Mouse (Mus musculus): Measurements from ENCODE around the gene Tmem205.
A peak's percentile ranks its signal among the peaks of the same experiment; 100 is the strongest.

Tmem205 gene

DNA sequence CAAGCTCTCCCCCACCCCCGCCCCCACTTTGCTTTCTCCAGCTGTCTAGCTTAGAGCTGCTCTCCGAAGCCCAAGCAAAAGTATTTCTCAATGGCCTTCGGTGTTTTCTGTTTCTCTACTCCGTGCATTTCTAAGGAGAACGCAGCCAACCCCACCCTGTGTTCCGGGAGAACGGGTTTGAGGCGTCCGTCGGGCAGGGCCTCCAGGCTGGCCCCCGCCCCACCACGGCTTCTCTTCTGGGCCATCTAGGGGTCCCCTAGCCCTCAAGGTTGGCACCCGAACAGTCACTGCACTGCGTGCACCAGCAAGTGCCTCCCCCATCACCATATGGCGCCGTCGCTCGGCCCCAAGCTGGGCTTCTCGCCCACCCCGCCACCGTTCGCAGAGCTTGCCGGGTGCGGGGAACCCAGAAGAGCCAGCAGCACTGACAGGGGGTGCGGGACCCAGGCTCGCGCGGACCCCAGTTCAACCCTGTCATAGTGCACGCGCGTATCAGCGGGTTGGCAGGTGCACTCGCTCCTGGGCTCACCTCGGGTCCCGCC, 9.8 kb downstream of the Tmem205 start:
- peak; percentile 44 for DNase-seq (ENCODE audit: low spot score)

DNA sequence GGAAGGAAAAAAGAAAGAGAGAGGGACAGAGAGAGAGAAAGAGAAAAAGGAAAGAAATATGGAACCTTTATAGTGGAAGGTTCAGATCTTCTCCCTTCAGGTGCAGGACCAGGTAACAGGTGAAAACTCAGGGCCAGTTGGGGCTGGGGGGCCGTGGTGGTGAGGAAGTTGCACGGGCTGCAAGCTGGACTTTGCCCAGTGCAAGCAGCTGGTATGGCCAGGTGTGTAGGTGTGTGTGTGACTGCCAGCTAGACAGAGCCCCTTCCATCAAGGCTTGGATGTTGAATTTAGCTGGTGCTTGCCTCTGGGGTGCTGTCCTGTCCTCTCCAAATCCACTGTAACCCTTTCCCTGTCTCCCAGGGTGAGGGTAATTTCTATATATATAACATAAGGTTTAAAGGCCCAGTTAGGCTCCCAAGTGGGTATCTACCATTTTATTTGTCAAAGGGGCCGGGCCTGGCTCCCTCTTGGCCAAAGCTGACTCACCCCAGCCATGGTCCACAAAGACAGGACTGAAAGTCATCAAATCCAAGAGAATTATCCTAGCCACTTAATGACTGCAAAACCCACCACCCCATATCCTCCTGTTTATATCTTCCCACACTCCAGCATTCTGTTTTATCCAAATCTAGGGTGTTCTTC, 10.4 kb downstream of the Tmem205 start:
- no peak for DNase-seq (ENCODE audit: low spot score)

DNA sequence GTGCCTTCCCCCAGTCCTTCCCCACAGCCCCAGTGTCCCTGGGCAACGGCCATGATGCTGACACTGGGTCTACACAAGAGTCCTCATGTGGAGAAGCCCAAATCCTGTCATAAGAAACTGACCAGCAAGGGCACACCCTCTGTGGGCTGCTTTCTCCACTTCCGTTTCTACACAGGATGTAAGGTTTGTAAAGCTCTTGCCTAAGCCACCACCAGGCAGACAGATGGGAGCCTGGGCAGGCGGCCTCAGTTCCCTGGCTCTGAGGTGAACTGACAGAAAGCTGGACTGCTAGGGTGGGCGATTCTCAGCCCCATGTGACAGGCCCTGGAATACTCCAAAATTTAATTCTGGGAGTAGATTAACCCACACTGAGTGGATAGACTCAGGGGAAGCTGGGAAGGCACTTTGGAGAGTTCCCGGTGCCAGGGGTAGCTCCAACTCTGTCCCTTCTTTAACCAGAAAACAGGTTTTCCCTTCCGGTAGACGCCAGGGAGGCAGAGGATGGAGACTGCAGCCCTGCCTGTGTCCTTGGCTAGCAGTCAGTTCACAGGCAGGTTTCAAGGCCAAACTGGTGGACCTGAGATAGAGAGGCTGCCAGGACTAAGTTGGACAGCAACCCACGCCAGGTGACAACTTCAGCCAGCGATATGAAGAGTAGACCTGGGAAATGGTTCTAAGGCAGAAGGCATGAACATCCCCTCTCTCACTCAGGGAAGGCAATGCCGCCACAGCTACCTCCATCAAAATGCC, 17.7 kb downstream of the Tmem205 start:
- DNase-seq (ENCODE audit: low spot score), result no peak

DNA sequence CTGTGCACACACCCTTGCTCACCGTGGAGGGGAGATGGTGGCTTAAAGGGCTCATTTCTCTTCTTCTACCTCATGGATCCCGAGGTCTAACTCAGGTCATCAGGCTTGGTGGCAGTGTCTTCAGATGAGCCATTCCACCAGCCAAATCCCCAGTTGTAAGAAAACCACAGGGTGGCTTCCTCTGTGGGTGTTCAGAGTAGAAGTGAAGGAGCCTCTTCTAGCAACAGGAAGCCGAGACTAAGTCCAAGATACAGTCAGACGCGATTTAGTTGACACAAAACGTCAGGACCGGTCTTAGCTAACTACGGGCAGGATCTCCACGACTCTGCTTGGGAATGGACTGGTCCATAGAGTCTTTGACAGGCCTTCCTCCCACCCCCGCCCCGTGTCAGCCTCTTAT, 19.1 kb downstream of the Tmem205 start:
- DNase-seq (ENCODE audit: low spot score), result no peak

DNA sequence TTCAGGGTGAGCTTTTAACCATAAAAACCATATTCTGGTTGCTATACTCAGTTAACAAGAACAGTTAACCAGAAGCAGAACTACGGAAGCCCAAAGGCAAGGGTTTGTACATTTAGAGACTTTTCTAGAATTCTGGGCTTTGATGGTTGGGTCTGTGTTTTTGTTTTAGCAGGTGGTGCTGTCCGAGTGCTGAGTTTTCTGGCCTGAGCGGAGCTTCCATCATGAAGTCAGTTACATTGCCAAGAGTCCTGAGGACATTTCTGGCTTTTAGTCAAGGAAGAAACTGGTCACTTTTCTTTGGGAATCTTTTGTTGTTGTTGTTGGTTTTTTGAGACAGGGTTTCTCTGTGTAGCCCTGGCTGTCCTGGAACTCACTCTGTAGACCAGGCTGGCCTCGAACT, 23.3 kb downstream of the Tmem205 start:
- no peak for DNase-seq (ENCODE audit: low spot score)

DNA sequence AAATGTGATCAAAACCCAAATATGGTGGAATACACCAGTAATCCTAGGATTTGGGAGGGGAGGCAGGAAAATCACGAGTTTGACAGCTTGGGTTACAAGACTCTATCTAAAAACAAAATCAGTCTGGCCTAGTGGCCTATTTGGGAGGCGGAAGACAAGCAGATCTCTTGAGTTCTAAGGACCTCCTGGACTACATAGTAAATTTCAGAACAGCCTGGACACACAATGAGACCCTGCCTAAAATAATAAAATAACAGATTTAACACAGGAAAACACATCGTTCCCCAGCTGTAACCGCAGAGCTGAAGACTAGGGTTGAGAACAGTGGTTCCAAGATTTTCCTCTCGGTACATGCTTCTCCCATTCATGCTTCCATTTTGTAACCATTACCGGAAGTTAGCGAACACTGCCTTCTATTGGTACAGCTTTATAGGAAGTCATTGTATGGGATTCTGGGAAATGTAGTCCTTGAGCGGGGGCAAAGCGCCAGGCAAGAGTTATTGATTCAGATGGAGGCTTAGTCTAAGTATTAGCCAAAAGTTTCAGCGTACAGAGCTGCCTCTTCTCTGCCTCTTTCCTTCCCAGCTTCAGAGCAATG, 26.0 kb downstream of the Tmem205 start:
- DNase-seq (ENCODE audit: low spot score), result peak; percentile 44

DNA sequence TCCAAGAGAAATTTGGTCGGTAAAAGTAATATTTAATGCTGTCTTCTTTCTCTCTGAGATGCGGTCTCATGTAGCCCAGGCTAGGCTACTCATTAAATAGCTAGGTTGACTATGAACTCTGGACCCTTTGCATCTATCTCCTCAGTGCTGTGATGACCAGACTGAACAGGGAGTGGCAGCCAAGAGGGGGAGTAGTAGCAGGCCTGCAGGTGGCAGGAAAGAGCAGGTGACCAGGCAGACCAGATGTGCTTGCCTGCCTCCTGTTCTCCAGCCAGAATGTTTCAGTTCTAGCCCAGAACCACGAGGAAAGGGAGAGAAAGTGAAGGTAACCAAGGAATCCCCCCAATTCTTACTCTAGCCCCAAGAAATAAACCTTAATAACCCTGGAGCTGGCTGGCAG, 38.1 kb downstream of the Tmem205 start:
- DNase-seq (ENCODE audit: low spot score), result no peak

DNA sequence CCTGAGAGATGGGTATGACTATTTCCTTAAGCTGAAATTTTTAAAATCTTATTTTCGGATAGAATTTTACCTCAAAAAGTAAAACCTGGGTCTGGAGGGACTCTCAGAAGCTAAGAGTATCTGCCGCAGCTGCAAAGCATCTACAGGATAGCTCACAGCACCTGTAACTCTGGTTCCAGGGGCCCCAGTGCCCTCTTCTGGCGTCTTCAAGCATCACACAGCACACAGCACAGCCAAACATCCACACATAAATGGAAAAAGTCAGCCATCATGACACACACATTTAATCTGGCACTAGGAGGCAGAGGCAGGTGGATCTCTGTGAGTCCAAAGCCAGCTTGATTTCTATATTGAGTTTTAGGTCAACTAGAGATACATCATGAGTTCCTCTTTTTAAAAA, 50.8 kb downstream of the Tmem205 start:
- DNase-seq (ENCODE audit: low spot score), result no peak

DNA sequence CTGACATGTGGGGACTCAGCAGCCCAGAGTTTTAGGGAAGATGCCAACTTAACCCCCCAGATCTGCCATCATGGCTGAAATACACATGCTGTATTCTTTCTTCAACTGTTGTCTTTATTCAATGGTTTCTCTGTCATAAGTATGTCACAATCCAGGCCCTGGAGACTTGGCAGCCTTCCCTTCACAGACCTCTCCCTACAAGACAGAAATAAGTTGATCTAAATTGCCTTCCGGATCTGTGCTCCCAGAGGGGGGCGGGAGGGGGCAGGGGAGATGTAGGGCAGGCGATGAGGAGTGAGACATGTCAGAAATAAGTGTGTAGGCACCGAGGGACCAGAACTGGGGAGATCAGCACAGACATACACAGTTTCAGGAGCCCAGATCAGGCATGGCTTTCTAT, 55.2 kb downstream of the Tmem205 start:
- no peak for DNase-seq (ENCODE audit: low spot score)

Measured in ovary, postnatal 36 days (tissue).